Mouse (Mus musculus): ENCODE results near the gene Il18rap. TPM values are rescaled to one million over a fixed set of nuclear protein-coding genes. Genes with fewer than 3 reads are reported as not detected.

Gene Il18rap
- polyA plus RNA-seq, 1 experiment from 2014 or later: 0.08 TPM

Other genes starting within 250 kb of the Il18rap start
- gene Il1rl2, start 190.8 kb upstream of the Il18rap start, polyA plus RNA-seq (2016; fragmentation: Nextera tagmentation; extraction: Ambion mirVana): 3.6 and 3.7 TPM in 2 replicates
- gene Il1rl1, start 85.8 kb upstream of the Il18rap start, polyA plus RNA-seq (2016; fragmentation: Nextera tagmentation; extraction: Ambion mirVana): 0.17 and 0.19 TPM in 2 replicates
- not detected in 2 replicates for gene Il18r1, start 49.8 kb upstream of the Il18rap start, polyA plus RNA-seq (2016; fragmentation: Nextera tagmentation; extraction: Ambion mirVana)
- gene Slc9a4, start 64.7 kb downstream of the Il18rap start, polyA plus RNA-seq (2016; fragmentation: Nextera tagmentation; extraction: Ambion mirVana): not detected in 2 replicates
- gene Slc9a2, start 165.2 kb downstream of the Il18rap start, polyA plus RNA-seq (2016; fragmentation: Nextera tagmentation; extraction: Ambion mirVana): 0.04 and 0.05 TPM in 2 replicates